Mouse (Mus musculus): Measurements from ENCODE around the gene Gm13124.
"Not testable (repeated sequence)": the region's sequence is repeated elsewhere in the genome, so short reads cannot be mapped to it uniquely, and the experiment has no call there.

Gene Gm13124

DNA sequence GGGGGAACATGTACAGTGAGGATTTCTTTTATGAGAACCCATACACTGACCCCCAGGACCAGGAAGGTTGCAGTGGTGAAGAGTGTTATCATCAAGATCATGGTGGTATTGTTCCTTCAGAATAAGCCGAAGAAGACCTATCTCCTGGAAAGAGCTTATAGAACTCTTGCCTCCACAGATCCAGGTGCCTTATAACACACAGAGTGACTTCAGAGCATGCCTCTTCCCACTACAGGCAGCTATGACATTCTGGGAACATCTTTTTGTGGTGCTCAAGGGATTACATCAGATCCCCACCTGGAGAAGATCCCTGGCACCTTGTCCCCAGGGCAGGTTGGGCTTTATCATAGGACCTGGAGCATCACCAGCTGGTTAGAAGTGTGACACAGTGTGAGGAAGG lies at the start of gene Gm13124:
Gene Gm13124, minus strand, starts transcription at position 101 of the 400 bp plus-strand sequence.
- no peak for DNase-seq (ENCODE audit: low spot score)

DNA sequence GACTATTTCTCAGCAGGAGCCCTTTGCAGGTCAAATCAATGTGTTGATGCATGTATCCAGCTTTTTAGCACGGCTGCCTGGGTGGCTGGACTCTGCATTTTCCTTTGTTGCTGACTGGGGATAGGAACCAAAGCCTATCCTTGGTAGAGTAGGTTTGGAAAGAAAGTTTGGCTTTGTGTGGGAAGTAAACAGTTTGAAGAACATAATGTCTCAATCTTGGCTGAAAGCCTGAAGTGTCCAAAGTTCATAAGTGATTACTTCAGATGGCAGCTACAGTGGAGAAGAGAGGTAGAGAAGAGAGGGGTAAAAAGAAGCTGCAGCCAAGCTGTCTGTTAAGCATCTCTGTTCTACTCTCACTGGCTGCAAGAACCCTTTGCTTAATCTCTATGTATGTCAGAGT lies 49.7 kb upstream of the Gm13124 start:
- no peak for DNase-seq (ENCODE audit: low spot score)

- DNase-seq (ENCODE audit: low spot score) = no peak
These were observed 48.5 kb upstream of the Gm13124 start, which contains the start of gene Aadacl4 for GRCm38 (mm10) chr4:144613407-144613806. Gene Aadacl4 (plus strand): TSS chr4:144613707.

GRCm38 (mm10) chr4:144592790-144593189 lies 27.9 kb upstream of the Gm13124 start:
- no peak for DNase-seq (ENCODE audit: low spot score)

DNA sequence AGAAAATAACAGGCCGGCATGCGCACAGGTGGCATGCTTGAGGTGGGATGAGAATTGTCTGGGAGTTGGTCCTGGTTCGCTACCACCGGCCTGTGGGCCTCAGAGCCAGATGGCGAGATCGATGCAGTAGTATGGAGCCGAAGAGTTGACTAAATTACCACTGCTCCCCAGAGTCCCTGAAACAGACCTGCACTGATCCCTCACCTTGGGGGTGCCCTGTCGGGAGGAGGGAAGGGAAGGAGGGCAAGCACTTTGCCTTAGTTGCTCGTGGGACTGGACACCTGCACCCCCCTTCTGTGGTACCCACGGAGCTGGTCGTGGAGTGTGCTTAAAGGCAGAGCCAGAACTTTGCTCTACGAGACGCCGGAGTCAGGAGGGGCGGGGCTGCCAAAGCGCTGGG lies 21.3 kb upstream of the Gm13124 start:
- not testable (repeated sequence) for DNase-seq (ENCODE audit: low spot score)

DNA sequence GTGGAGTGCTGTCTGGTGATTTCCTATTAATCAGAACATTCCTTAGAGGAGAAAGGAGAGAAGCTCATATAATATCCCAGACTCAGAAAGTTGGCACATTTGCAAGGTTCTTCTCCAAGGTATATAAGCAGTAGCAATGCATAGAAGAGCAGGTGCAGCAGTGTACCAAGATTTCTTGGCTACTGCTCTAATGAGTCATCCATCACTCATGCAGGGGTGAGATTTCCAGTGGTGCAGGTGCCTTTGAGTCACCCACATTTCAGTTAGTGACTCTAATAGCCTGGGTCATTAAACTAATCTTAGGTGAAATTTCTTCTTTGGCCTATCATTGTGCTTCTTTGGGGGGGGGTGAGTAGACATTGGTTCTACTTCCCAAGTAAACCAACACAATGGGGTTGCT lies 2.8 kb upstream of the Gm13124 start:
- no peak for DNase-seq (ENCODE audit: low spot score)

- DNase-seq (ENCODE audit: low spot score) = no peak
These were observed 3.7 kb downstream of the Gm13124 start for GRCm38 (mm10) chr4:144561205-144561604.

GRCm38 (mm10) chr4:144559792-144560191 lies 5.1 kb downstream of the Gm13124 start:
- DNase-seq (ENCODE audit: low spot score) = no peak

DNA sequence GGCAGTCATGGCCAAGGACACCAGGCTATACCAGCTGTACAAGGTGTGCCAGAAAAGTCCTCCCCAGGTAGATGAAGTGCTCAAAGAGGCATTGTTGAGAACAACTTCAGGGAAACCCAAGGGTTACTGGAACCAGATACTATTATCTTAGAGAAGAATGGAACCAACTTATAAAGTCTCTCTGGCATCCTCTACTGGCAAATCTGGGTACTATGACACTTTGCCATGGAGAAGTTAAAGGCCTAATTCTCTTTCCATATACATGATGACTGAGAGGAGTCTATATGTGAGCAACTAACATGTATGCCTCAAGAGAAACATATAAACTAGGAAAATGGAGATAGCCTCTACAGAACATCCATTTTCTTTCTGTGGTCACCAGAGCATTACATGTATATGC lies 13.8 kb downstream of the Gm13124 start:
- DNase-seq (ENCODE audit: low spot score) = no peak

- DNase-seq (ENCODE audit: low spot score) = not testable (repeated sequence)
These were observed 19.6 kb downstream of the Gm13124 start for GRCm38 (mm10) chr4:144545339-144545738.

- no peak for DNase-seq (ENCODE audit: low spot score)
These were observed 20.2 kb downstream of the Gm13124 start for GRCm38 (mm10) chr4:144544689-144545088.

DNA sequence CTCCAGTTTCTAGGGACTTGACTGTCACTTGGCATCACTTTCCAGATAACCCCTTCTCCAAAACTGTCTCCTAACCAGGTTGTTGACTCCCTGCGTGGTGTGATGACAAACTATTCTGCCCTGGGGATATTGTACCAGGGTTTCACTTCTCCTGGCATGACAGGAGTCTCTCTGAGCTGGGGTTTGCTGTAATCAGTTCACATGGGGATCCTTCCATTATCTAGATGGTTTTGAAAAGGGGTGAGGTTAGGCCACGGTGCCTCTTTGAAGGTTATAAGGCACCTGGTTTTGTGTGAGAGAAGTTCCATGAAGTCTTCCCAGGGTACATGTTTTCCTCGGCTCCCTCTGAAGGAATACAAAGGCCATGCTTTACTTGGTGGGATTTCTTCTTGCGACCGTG lies 45.4 kb downstream of the Gm13124 start, which contains the start of gene 9430007A20Rik:
Gene 9430007A20Rik, plus strand, starts transcription at position 301 of the 400 bp plus-strand sequence.
- DNase-seq (ENCODE audit: low spot score) = no peak

DNA sequence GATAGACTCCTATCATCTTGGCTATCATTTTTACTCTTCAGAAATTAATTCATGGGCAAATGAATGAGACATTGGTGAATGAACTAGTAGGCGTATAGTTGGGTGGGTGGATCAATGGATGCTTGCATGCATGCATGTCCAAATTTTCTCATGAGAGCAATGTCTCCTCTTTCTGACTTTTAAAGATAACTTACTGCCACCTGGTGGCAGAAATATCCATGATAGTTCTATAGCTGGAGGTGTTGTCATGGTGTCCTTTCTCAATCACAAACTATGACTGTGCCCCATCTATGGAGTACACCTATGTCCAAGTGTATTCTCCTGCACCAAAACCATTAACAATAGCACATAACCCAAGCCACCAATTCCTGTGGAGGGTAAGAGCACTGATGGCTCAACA lies 58.4 kb downstream of the Gm13124 start:
- no peak for DNase-seq (ENCODE audit: low spot score)

Data from embryo, embryonic 10 days (tissue).